Mouse (Mus musculus): ENCODE results near the gene Ptgr2. TPM values are rescaled to one million over a fixed set of nuclear protein-coding genes. Genes with fewer than 3 reads are reported as not detected.
A peak's percentile ranks its signal among the peaks of the same experiment; 100 is the strongest.
"Not testable (repeated sequence)": the region's sequence is repeated elsewhere in the genome, so short reads cannot be mapped to it uniquely, and the experiment has no call there.

Ptgr2 gene
- total RNA-seq (2021) = 10 to 100 TPM; 56.3 to 98.8 TPM
- long read RNA-seq, experiment 1, transcript Ptgr2-201 (10 exons, 3,168 nt) = major isoform, 171 of 211 reads
- long read RNA-seq, experiment 1, partial matches to known transcripts = 15 of 211 reads
- long read RNA-seq, experiment 1, other reads (novel, unspliced or antisense) = 20 of 211 reads
- long read RNA-seq, experiment 2, transcript Ptgr2-207 (10 exons, 2,073 nt) = minor isoform, 7 of 194 reads
- long read RNA-seq, experiment 2, transcript Ptgr2-201 (10 exons, 3,168 nt) = major isoform, 151 of 194 reads
- long read RNA-seq, experiment 2, partial matches to known transcripts = 13 of 194 reads
- long read RNA-seq, experiment 2, other reads (novel, unspliced or antisense) = 23 of 194 reads

GRCm38 (mm10) chr12:84284885-84285592 is at the start of gene Ptgr2:
Gene Ptgr2, plus strand, starts transcription at chr12:84285232.
- no peak for TF ChIP-seq CTCF (IDR thresholded peaks at IDR 0.05)
- intact Hi-C loops (cut with DNase I) = loop anchor here (2.0 kb wide), 1 partner anchor 32 kb away; the partner anchor contains the start of gene Zfp410
- peak; percentile 97 for DNase-seq
- Histone ChIP-seq H3K27ac (peak within 1 kb of the TSS; percentile 93), H3K4me3 (peak within 1 kb of the TSS; percentile 91)

GRCm38 (mm10) chr12:84235577-84235976 is 49.5 kb upstream of the Ptgr2 start:
- DNase-seq = no peak
- H3K4me3 ChIP-seq = no peak overlapping the region
- no peak for TF ChIP-seq CTCF (IDR thresholded peaks at IDR 0.05)
- intact Hi-C loops (cut with DNase I) = no loop called here
- no peak overlapping the region for H3K27ac ChIP-seq

GRCm38 (mm10) chr12:84235981-84236752 is 48.9 kb upstream of the Ptgr2 start:
- no peak overlapping the region for H3K4me3 ChIP-seq
- TF ChIP-seq CTCF (IDR thresholded peaks at IDR 0.05) = no peak
- no peak for DNase-seq
- no peak overlapping the region for H3K27ac ChIP-seq
- intact Hi-C loops (cut with DNase I) = no loop called here

GRCm38 (mm10) chr12:84237036-84237435 is 48.0 kb upstream of the Ptgr2 start:
- intact Hi-C loops (cut with DNase I); H3K27ac ChIP-seq; H3K4me3 ChIP-seq; DNase-seq: not testable (repeated sequence)

GRCm38 (mm10) chr12:84243076-84243770 is 41.8 kb upstream of the Ptgr2 start:
- Histone ChIP-seq H3K4me3 (no peak overlapping the region), H3K27ac (no peak overlapping the region)
- intact Hi-C loops (cut with DNase I) = no loop called here
- DNase-seq = no peak
- no peak for TF ChIP-seq CTCF (IDR thresholded peaks at IDR 0.05)

- H3K4me3 ChIP-seq = no peak overlapping the region
- intact Hi-C loops (cut with DNase I) = no loop called here
- TF ChIP-seq CTCF (IDR thresholded peaks at IDR 0.05) = no peak
- DNase-seq = no peak
- H3K27ac ChIP-seq = no peak overlapping the region
Measured at GRCm38 (mm10) chr12:84245683-84246082, 39.3 kb upstream of the Ptgr2 start.

GRCm38 (mm10) chr12:84249217-84249616 is 35.8 kb upstream of the Ptgr2 start:
- intact Hi-C loops (cut with DNase I) = loop anchor here (1.0 kb wide), 1 partner anchor 86 kb away; no protein-coding TSS in a partner anchor
- peak; percentile 83 for DNase-seq
- Histone ChIP-seq H3K27ac (no peak overlapping the region), H3K4me3 (no peak overlapping the region)
- peak; percentile 99 for TF ChIP-seq CTCF (IDR thresholded peaks at IDR 0.05)

GRCm38 (mm10) chr12:84252811-84253210 is 32.2 kb upstream of the Ptgr2 start:
- DNase-seq = no peak
- intact Hi-C loops (cut with DNase I) = no loop called here
- Histone ChIP-seq H3K27ac (no peak overlapping the region), H3K4me3 (no peak overlapping the region)
- TF ChIP-seq CTCF (IDR thresholded peaks at IDR 0.05) = no peak

- no peak for DNase-seq
- H3K27ac ChIP-seq = no peak overlapping the region
- no peak for TF ChIP-seq CTCF (IDR thresholded peaks at IDR 0.05)
- H3K4me3 ChIP-seq = no peak overlapping the region
- intact Hi-C loops (cut with DNase I) = no loop called here
Measured at GRCm38 (mm10) chr12:84254886-84255285, 30.1 kb upstream of the Ptgr2 start.

- no peak for TF ChIP-seq CTCF (IDR thresholded peaks at IDR 0.05)
- H3K27ac ChIP-seq = no peak overlapping the region
- intact Hi-C loops (cut with DNase I) = no loop called here
- DNase-seq = no peak
- no peak overlapping the region for H3K4me3 ChIP-seq
Measured at GRCm38 (mm10) chr12:84260363-84260762, 24.7 kb upstream of the Ptgr2 start.

- DNase-seq = no peak
- H3K27ac ChIP-seq = no peak overlapping the region
- TF ChIP-seq CTCF (IDR thresholded peaks at IDR 0.05) = no peak
- intact Hi-C loops (cut with DNase I) = no loop called here
- no peak overlapping the region for H3K4me3 ChIP-seq
Measured at GRCm38 (mm10) chr12:84267264-84267663, 17.8 kb upstream of the Ptgr2 start.

GRCm38 (mm10) chr12:84273366-84273765 is 11.7 kb upstream of the Ptgr2 start:
- no peak for TF ChIP-seq CTCF (IDR thresholded peaks at IDR 0.05)

More at GRCm38 (mm10) chr12:84273366-84273765, 11.7 kb upstream of the Ptgr2 start:
- intact Hi-C loops (cut with DNase I) = no loop called here
- no peak overlapping the region for H3K4me3 ChIP-seq
- no peak overlapping the region for H3K27ac ChIP-seq
- no peak for DNase-seq
